Mouse (Mus musculus): ENCODE results near the gene Myo9a. TPM values are rescaled to one million over a fixed set of nuclear protein-coding genes. Genes with fewer than 3 reads are reported as not detected.

Myo9a gene
- polyA plus RNA-seq (2012; rRNA removed) = 4.6 and 4.7 TPM in 2 replicates

DNA sequence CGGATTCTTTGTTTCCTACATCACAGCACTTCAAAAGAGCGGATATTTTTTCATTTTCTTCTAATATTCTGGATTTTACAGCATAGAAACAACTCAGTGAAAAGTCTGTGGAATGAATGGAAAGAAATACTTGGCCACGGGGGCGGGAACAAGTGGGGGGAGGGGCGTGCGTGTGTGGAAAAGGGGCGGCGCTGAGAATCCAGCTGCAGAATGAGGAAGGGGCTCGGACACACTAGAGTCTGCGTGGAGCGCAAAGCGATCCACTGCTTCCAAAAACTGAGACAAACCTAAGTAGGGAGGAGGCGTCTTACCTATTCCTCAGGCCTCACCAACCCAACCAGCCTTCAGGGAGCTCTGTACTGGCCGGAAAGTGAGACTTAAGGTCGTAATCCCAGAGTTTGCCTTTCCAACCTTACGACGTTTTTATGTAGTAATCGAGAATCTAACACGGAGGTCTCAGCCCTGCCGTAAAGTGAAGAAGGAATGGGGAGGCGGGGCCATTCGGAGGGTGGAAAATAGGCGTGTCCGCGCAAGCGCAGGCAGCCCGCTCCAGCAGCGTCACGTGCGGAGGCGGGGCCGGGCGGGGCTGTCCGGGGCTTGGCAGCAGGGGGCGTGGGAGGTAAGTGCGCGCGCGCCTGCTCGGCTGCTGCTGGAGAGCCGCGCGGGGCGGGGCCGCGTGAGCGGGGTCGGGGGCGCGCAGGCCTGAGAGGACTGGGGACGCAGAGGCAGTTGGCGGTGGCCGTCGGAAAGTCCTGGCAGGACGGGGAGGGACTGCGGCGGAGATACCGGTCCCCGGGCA lies at the start of gene Myo9a, which contains the start of gene Senp8:
Myo9a (plus strand) TSS at position 630 of the 799 bp plus-strand sequence.
Senp8 (minus strand) TSS at position 444 of the 799 bp plus-strand sequence.
- H3K27me3 ChIP-seq (replicated peaks; ENCODE audit: control insufficient read depth, insufficient read depth, low read length) = no peaks in the 10 kb centered on the region
- peak within 1 kb of the TSS; percentile 95 for H3K27ac ChIP-seq (ENCODE audit: insufficient read depth, low read depth, low read length)
- TF ChIP-seq CTCF (conservative IDR thresholded peaks at IDR 0.05; ENCODE audit: insufficient read depth, insufficient read length, low read depth, low read length) = no peak
- TF ChIP-seq POLR2A (IDR thresholded peaks at IDR 0.05; ENCODE audit: low read depth, low read length) = no peak
- under 1% methylated on average over 59 of the region's 59 CpGs for WGBS
- peak within 1 kb of the TSS; percentile 95 for H3K4me3 ChIP-seq (ENCODE audit: insufficient read depth, low read depth, low read length)
- peak; percentile 99 for DNase-seq
- H3K36me3 ChIP-seq (ENCODE audit: control insufficient read depth, insufficient read depth, low read length) = no peaks in the 10 kb centered on the region
- H3K4me1 ChIP-seq (ENCODE audit: control insufficient read depth, insufficient read depth, low read length) = peaks cover 5% of the 10 kb centered on the region

DNA sequence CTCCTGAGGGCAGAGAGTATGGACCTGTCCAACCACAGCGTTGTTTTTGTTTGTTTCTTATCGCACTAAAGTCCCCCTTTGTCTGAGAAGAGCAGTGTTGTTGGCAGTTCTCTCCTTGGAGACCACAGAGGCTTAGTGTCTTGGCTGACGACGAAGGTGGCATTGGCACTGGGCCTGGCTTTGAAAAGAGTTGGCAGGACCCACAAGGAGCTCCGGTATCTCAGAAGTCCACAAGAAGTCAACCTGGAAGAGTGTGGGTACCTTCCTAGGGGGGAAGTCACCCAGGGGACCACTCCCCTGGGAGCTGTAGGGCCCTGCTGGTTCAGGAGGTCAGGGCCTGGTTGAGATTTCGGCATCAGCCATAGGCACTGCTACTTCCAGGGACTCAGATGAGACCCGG lies 49.6 kb upstream of the Myo9a start:
- DNase-seq = no peak
- H3K36me3 ChIP-seq (ENCODE audit: control insufficient read depth, insufficient read depth, low read length) = no peaks in the 10 kb centered on the region
- no peaks in the 10 kb centered on the region for H3K27me3 ChIP-seq (replicated peaks; ENCODE audit: control insufficient read depth, insufficient read depth, low read length)
- 91% methylated on average over 7 of the region's 7 CpGs for WGBS
- H3K27ac ChIP-seq (ENCODE audit: insufficient read depth, low read depth, low read length) = no peak overlapping the region
- H3K4me3 ChIP-seq (ENCODE audit: insufficient read depth, low read depth, low read length) = no peak overlapping the region
- no peaks in the 10 kb centered on the region for H3K4me1 ChIP-seq (ENCODE audit: control insufficient read depth, insufficient read depth, low read length)
- TF ChIP-seq POLR2A (IDR thresholded peaks at IDR 0.05; ENCODE audit: low read depth, low read length) = no peak
- no peak for TF ChIP-seq CTCF (conservative IDR thresholded peaks at IDR 0.05; ENCODE audit: insufficient read depth, insufficient read length, low read depth, low read length)

DNA sequence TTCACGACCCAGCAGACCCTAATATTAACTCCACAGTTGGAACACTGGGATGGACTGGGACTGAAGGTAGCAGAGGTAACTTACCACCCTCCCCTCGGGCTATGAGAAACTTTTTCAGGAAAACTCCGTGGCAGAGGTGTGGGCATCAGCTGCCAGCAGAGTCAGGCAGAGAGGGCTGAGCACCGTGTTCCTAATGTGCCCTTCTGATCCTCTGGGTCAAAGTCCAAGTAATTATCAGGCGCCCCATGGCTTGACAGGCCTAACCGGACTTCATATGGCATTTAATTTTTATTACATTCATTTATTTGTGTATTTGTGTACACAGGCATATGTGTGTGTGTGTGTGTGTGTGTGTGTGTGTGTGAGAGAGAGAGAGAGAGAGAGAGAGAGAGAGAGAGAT lies 47.6 kb upstream of the Myo9a start:
- Histone ChIP-seq H3K27me3 (replicated peaks; ENCODE audit: control insufficient read depth, insufficient read depth, low read length) (no peaks in the 10 kb centered on the region), H3K4me3 (ENCODE audit: insufficient read depth, low read depth, low read length) (no peak overlapping the region), H3K36me3 (ENCODE audit: control insufficient read depth, insufficient read depth, low read length) (no peaks in the 10 kb centered on the region), H3K27ac (ENCODE audit: insufficient read depth, low read depth, low read length) (no peak overlapping the region), H3K4me1 (ENCODE audit: control insufficient read depth, insufficient read depth, low read length) (peaks cover 8% of the 10 kb centered on the region; the same call in 1 of the 2 replicates)
- DNase-seq = peak; percentile 65
- 34% methylated on average over 6 of the region's 6 CpGs for WGBS
- no peak for TF ChIP-seq POLR2A (IDR thresholded peaks at IDR 0.05; ENCODE audit: low read depth, low read length)
- no peak for TF ChIP-seq CTCF (conservative IDR thresholded peaks at IDR 0.05; ENCODE audit: insufficient read depth, insufficient read length, low read depth, low read length)

DNA sequence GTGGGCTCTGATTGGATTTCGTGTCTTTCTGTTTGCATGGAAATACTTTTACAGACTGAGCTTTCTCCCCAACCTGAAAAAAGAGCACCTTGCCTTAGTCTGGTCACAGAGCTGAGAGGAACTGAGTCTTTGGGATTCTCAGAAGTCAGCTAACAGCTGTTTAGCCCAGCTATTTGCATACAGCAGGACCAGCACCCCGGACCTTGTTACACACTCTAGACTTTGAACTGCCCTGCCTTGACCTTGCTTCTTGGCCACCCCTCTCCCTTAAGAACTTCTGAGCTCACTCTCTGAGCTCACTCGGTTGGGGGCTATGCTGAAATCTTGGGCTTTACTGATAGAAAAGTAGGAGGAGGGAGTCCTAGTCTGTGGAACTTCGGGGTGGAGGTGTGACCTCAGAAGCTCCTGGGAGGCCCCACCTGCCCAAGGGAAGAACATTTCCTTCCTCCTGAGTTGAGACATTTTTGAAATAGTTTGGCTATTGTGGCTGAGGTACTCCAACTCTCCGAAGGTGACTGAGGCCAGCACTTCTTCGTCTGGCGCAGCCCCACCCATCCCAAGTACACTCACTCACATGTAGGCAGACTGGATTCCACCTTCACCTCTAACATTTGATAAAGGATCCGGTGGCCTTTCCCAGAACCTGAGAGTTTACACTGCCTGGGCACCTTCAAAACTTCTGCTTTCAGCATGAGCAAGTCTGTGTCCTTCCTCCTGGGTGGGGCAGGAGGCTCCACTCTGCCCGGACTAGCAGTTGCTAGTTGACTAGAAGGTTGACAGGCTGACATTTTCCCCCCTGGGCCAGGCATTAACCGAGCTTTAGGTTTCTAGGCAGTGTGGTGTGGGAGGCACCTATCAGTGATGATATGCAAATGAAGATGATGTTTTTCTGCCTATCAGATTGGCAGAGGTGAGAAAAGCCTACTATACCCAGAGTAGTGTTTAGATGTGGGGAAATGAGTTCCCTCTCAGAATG lies 43.6 kb upstream of the Myo9a start:
- Histone ChIP-seq H3K27ac (ENCODE audit: insufficient read depth, low read depth, low read length) (no peak overlapping the region), H3K4me3 (ENCODE audit: insufficient read depth, low read depth, low read length) (no peak overlapping the region), H3K4me1 (ENCODE audit: control insufficient read depth, insufficient read depth, low read length) (peaks cover 14% of the 10 kb centered on the region; the same call in 1 of the 2 replicates), H3K27me3 (replicated peaks; ENCODE audit: control insufficient read depth, insufficient read depth, low read length) (no peaks in the 10 kb centered on the region), H3K36me3 (ENCODE audit: control insufficient read depth, insufficient read depth, low read length) (no peaks in the 10 kb centered on the region)
- TF ChIP-seq POLR2A (IDR thresholded peaks at IDR 0.05; ENCODE audit: low read depth, low read length) = no peak
- no peak for TF ChIP-seq CTCF (conservative IDR thresholded peaks at IDR 0.05; ENCODE audit: insufficient read depth, insufficient read length, low read depth, low read length)
- DNase-seq = peak; percentile 82
- 44% methylated on average over 10 of the region's 10 CpGs for WGBS

DNA sequence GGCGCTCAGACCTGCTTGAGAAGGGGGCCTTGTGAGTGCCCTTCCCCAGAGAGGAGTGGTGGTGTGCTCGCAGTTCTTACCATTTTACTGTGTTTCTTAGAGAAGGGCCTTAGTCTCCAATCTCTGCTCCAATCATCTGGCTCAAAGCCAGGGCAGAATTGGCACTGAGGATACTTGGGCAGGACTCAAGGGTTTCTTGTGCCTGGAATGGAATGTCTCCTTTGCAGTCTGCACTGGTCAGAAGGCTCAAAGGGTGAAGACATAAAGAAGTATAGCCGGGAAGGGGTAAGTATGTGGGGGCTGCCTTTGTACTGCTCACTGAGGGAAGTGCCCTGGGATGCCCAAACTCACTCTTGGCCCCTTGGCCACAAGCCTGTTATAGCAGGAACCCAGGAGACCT lies 41.5 kb upstream of the Myo9a start:
- TF ChIP-seq CTCF (conservative IDR thresholded peaks at IDR 0.05; ENCODE audit: insufficient read depth, insufficient read length, low read depth, low read length) = no peak
- TF ChIP-seq POLR2A (IDR thresholded peaks at IDR 0.05; ENCODE audit: low read depth, low read length) = no peak
- no peak overlapping the region for H3K27ac ChIP-seq (ENCODE audit: insufficient read depth, low read depth, low read length)
- WGBS = 55% methylated on average over 3 of the region's 3 CpGs
- DNase-seq = peak; percentile 81
- no peaks in the 10 kb centered on the region for H3K27me3 ChIP-seq (replicated peaks; ENCODE audit: control insufficient read depth, insufficient read depth, low read length)
- no peaks in the 10 kb centered on the region for H3K36me3 ChIP-seq (ENCODE audit: control insufficient read depth, insufficient read depth, low read length)
- H3K4me1 ChIP-seq (ENCODE audit: control insufficient read depth, insufficient read depth, low read length) = peaks cover 14% of the 10 kb centered on the region; the same call in 1 of the 2 replicates
- no peak overlapping the region for H3K4me3 ChIP-seq (ENCODE audit: insufficient read depth, low read depth, low read length)

DNA sequence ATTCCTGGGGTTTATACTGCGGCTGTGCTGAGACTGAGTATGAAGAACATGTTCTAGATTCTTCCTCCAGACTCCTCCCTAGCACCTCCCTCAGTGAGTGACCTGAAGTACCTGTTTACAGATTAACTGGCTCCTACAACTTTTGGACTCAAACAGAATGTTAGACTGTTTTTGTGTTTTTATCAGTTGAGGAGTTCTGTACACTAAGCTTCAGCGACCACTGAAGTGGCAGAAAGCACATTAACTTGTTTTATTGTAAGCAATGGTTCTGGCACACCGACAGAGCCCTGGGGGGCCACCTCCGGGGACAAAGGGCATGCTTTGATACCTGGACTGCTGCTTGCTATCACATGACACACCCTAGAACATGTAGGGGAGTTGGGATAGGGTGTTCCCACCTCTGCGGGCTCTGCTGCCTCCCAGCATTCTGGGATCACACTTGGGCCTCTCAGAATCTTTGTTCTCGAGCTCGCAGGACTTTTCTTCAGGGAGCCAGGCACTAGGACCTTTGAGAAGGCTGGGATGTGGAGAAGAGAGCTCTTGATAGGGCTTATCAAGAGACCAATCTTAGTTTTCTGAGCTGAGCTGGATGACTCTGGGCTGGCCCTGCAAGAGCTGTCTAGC lies 34.3 kb upstream of the Myo9a start:
- WGBS = 32% methylated on average over 7 of the region's 7 CpGs
- no peak for TF ChIP-seq POLR2A (IDR thresholded peaks at IDR 0.05; ENCODE audit: low read depth, low read length)
- no peak for TF ChIP-seq CTCF (conservative IDR thresholded peaks at IDR 0.05; ENCODE audit: insufficient read depth, insufficient read length, low read depth, low read length)
- Histone ChIP-seq H3K4me1 (ENCODE audit: control insufficient read depth, insufficient read depth, low read length) (peaks cover 8% of the 10 kb centered on the region), H3K36me3 (ENCODE audit: control insufficient read depth, insufficient read depth, low read length) (no peaks in the 10 kb centered on the region), H3K27me3 (replicated peaks; ENCODE audit: control insufficient read depth, insufficient read depth, low read length) (no peaks in the 10 kb centered on the region), H3K27ac (ENCODE audit: insufficient read depth, low read depth, low read length) (0 out of 2 replicates have a peak overlapping the region, but pooled peaks have one; percentile 6), H3K4me3 (ENCODE audit: insufficient read depth, low read depth, low read length) (no peak overlapping the region)
- DNase-seq = peak; percentile 81
